Mouse (Mus musculus) naive thymus-derived CD4-positive, alpha-beta T cell, adult 2 months (primary cell): ENCODE measurements around the gene Inava.

Experiments used
- DNase-seq: peaks from one replicate; pipeline ENCODE4 v3.0.0-alpha.2; 2011; ENCODE audit warnings: low read depth

Inava gene

DNA sequence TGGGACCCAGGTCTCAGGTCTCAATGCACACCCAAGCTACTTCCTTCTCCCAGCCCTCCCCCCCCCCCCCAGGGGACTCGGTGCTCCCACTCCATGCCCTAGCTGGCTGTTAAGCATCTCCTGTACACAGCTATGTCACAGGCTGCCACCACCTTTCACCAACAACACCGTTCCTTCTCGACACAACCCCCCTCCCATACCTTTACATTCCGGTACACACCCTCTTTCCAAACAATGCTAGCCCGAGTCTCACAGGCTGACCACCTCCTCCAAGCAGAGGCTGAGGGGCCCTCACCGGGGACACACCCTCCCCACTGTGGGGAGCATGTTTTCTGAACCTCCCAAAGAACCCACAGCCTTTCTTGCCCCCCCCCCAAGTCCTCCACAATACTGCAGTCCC is 2.5 kb downstream of the Inava start:
- DNase-seq: no peak

DNA sequence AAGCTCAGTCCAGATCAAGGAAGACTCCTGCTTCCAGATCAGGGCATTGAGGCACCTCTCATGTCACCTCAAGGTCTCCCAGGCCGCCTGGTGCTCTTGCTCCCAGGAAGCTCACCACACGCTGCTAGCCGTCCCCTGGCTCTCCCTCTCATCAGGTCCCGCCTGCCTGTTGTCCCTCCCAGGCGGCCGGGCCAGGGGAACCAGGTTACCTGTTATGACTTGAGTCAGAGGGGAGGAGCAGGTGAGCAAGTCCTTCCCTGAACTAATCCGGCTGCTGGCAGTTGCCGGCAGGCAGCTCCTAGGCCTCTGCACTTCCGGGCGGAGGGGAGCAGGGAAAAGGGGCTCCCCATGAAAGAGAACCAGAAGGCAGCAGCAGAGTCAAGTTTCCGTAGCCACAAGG is 3.9 kb downstream of the Inava start:
- no peak for DNase-seq

DNA sequence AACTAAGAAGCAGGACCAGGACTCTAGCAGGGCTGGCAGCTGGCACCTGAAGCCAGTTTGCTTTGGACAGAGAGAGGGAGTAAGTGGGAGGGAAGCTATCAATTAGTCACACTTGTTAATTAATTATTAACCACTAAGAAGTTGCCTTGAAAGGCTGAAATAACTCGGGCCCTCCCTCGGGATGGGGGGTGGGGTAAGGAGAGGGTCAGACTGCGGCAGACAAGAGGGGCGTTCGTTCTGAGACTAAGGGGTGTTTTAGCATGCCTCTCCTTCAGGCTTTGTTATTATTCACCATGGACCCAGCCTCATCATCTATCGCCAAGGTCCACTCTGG is 5.1 kb downstream of the Inava start:
- DNase-seq: no peak

DNA sequence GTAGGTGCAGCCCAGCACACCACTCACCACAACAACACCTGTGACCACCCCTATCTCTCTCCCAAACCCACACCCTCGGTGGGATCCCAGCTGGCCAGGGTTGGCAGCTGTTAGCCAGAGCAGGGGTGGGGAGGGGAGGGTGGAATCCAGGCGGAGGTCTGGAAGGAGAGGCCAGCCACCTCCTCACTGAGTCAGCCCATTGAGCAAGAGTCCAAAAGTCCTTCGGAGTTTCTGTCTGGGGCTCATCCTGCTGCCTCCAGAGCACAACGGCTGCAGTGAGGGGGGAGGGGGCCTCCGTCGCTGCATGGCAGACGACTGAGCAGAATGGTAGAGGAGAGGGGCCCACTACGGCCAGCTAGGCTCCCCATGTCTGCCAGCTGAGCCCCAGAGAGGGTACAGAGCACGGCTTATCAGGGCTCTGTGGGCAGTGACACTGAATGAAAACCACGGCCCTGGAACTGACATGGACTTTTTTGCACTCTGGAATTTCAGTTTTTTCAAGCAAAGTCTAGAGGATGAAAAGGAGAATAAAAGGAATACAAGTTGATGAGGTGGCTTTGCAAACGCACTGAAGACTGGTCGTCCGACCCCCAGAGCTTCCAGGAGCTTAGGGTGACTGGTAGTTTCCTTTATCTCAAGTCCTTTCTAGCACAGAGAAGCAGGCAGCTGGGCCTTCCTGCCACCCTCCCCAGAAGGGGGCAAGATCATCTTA is 5.6 kb downstream of the Inava start:
- no peak for DNase-seq

DNA sequence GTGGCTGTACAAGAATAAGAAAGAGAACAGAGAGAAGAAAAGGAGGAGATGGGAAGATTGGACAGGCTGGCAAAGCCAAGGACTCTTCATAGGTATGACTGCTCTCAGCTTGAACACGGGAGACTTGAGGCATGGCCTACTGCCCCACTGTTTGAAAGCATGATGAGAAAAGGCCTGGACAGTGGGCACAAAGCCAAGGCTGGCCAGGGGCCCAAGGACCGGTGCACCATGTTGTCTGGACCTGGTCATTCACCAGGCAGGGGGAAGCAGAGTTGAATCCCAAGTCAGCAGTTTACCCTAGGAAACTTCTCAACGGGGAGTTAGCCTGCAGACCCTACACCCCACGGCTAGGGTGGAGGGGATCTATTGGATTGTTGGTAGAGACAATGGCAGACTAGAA is 6.2 kb downstream of the Inava start:
- no peak for DNase-seq

DNA sequence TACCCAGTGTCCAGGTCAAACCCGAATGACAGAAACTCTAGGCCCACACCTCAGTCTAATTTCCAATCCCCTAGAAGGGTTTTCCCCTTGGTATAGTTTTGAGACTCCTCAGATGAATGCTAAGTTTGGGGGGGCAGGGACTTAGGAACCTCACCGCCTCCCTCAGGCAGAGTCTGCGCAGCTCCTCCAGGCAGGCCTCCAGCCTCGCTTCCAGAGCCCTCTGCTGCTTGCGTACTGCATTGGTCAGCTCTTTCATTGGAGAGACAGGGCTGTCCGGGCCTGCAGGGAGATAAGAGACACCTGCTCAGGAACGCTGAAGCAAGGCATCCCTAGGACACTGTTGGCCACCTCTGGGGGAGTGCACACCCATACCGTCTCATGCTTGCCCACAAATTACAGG is 7.4 kb downstream of the Inava start:
- no peak for DNase-seq

DNA sequence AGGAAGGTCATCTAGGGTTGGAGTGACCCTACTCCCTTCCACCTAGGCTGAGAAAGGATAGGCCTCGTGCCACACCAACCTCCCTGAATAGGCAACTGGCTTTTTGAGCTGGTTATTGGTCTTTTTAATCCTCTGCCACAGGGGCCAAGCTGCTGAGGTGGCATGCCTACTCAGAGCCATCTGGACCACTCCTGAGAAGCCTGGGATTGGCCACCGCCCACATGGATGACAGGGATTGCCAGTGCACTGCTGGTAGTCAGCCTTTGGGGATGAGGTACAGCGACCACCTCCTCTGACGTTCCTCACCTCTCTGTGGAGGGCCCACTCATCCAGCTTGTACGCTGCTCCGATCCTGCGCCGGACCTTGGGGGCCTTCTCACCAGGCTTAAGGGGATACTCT is 8.2 kb downstream of the Inava start:
- no peak for DNase-seq

DNA sequence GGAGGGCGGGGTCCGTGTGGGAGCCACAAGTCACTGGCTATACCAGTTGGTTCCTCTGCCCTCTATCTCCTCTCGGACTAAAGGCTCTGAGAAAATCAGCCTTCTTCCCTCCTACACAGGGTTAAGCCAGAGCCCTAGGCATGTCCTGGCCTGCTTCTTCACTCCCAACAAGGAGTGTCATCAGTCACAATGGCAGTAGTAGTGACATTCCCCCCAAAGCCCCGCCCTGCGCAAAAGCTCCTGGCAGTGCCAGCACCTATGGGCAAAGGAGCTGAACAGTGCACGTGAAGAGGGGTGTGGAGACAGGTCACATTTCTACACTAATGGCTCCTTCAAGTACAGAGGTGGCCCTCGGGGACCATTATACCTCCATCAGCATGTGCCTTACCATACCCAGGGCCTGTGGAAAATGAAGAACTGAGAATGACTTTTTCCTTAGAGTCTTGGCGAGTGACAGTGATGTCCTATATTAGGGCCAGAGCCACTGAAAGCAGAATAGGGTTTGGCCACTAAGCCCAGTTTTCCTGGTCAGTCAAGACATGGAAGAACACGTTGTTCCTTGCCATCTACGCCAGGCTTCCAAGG is 10.2 kb downstream of the Inava start:
- DNase-seq: no peak

DNA sequence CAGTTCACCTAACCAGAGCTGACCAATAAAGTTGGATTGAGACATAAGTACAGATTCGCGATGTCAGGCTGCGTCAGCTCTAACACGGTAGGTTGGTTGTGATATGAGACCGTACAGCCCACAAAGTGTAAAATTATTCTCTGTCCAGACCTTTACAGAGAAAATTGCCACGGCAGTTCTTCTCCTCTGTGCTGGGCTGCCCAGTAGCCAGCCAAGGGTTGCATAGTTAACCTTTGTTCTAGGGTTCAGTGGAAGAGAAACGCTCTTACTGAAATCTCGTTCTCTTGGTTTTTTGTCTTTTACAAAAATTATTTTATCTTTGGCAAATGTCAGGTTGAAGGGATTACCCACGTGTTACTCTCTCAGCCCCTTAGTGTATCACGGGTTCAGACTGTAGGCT is 11.7 kb downstream of the Inava start:
- DNase-seq: no peak

DNA sequence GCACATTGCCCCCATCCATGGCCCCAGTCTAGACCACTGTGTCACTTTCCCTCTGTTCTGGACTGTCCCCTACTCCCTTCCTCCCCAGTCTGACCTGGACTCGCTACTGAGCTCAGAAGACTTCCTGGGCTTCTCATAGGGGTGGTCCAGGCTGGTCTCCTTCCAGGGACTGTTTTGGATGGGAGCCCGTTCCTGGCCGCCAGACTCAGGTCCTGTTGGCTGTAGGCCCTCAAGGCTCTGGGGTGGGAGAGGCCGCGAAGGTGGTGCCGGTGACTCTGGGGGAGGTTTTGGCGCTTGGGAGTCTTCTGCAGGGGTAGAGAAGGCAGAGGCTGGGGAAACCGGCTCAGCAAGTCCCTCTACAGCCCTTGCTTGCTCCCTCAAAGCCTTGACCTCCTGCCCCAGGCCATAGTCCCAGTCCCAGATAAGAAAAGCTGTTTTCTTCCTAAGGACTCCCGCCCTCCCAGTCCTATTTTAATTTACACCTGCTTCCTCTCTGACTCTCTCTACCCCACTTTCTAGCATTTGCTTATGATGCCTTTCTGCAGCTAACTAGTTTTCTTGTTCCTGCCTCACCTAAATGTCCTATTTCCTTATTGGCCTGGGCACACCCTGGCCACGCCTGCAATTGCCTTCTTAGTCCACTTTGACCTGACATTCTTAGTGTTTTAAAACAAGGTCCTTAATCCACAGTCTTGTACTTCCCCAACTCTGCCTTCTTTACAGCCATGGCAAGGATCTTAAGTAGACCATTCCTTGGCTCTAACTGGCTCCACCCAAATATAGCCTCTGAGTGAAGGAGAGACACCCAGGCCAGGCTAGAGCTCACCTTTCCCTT is 13.8 kb downstream of the Inava start:
- no peak for DNase-seq

DNA sequence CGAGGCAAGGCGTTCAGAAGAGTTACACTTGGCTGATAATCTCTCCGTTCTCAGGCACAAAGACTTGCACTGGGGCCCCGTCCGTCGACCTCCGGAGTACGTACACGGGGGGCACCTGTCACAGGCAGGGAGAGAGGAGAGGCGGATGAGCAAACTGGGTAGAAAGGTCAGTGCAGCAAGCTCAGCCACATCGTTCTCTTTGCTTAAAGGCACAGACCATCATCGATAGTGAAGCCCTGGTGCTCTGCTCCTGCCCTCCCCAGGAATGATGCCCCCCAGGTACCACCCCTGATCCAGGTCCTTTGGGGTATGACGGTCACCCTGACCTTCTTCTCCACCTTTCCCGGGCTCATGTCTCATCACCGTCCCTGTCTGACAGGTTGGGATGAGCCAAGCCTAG is 19.8 kb downstream of the Inava start:
- DNase-seq: no peak

DNA sequence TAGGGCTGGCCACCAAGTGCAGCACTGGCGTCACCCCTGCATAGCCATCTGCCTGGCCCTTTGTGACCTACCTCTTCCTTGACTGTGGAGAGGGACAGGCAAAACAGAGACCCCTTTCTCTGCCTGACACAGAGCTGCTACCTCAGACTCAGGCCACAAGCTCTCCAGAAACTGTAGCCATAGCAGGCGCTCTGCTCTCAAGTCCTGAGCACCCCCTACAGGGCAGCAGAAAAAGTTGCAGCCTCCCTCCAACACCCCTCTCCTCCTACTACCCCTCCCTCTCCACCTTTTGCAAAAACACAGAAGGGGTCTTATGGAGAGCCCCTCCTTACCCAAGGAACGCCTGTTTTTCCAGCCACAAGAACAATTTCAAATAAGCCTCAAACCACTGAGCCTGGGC is 21.3 kb downstream of the Inava start, which contains the start of gene Mroh3:
Mroh3 (minus strand) TSS at position 26 of the 400 bp plus-strand sequence.
- peak; percentile 67 for DNase-seq

DNA sequence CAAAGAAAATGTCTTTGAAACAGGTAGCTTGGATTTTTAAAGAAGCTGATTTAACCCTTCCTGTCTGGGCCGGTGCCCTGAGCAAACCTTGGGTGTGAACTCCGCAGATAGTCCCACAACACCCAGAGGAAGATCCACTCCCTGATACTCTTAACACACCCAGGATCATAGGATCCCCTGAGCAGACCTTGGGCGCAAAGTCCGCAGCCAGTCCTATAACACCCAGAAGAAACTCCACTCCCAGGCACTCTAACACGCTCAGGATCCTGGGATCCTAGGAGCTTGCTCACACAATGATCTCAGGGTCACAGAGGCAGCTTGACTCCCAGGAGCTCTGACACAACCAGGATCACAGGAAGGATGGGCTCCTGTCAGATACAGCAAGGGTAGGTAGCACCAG is 44.0 kb downstream of the Inava start:
- no peak for DNase-seq

DNA sequence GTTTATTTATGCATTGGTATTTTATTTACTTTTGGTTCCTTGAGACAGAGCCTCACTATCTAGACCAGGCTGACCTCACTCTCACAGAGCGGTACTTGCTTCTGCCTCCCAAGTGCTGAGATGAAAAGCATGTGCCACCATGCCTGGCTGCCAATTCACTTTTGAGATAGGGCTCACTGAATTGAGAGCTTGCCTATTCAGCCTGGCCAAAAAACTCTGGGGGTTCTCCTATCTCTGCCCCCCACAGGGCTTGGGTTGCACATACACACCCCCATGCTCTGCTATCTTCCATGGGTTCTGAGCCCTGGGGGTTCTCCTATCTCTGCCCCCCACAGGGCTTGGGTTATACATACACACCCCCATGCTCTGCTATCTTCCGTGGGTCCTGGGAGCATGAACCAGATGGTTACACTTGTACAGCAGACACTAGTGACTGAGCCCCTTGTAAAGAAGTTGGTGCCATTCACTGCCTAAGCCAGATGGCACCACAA is 54.5 kb downstream of the Inava start:
- peak; percentile 8 for DNase-seq

DNA sequence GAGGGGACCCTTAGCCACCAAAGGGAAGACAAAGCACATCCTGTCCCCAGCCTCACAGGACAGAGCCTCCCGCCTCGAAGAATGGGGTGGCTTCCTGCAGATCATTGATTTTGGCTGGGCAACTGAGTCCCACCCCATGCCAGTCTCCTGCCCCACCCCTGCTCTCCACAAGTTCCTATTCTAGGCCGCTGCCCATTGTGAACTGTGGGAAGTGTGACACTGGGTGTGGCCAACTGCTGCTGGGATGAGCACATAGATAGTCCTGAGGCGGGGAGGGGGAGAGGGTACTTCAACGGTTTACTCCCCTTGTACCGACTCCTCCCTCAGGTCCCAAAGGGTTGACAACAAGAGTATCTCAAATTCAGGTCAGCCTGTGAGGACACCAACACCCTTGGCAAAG is 55.3 kb downstream of the Inava start:
- DNase-seq: peak; percentile 8

DNA sequence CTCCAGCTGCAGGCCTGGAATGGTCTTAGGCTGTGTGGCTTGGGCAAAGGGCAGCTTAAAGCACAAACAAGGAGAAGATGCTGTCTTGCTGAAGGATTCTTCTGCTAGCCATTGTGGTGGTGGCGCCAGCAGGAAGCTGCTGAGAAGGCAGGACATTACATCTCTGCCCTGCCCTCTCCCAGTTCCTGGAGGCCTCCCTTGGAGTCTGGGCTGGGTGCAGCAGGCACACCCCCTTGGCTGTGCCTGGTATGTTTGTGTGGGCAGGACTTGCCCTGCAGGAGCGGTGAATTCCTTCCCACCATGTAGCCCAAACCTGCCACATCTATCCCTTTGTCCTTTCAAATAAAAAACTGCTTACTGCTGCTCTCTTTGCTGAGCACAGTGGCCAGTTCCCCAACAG is 57.0 kb downstream of the Inava start:
- DNase-seq: peak; percentile 12

DNA sequence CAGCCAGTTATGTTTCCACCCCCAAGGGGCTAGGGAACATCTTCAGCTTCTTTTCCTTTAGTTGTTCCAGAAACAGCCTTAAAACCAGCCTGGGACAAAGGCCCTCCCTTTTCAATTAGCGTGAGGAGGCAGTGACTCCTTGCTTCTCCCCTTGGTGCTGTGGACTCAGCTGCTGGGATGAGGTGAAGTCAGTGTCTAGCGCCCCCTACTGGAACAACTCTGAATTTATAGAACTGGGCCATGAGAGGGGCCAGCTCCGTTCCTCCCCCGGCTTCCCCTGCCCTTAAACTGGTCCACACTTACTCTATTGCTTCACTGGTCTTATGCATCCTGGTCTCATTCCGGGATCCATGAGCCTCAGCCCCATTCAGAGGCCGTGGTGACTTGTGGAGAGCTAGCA is 58.9 kb downstream of the Inava start:
- peak; percentile 82 for DNase-seq

DNA sequence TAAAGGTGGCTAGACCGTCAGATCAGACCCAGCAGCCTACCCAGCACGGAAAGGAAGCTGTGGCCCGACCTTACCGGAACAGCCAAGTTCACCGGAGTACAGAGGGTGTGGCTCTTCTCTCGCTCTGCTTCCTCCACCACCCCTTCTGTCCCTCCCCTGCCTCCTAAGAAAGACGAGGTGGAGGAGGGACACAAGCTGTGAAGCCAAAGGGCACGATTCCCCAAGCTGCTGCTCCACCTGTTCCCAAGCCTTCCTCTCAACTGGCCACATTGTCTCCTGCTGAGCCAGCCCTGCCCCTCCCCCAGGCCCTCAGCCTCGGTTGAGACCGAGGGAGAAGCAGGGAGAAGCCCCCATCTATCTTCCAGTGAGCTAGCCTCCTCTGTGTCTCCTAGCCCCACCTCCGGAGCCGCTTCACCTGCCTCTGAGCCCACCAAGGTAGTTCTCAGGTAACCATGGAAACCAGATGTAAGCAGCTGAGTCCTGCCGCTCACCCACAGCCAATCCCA is 59.9 kb downstream of the Inava start:
- DNase-seq: peak; percentile 72

DNA sequence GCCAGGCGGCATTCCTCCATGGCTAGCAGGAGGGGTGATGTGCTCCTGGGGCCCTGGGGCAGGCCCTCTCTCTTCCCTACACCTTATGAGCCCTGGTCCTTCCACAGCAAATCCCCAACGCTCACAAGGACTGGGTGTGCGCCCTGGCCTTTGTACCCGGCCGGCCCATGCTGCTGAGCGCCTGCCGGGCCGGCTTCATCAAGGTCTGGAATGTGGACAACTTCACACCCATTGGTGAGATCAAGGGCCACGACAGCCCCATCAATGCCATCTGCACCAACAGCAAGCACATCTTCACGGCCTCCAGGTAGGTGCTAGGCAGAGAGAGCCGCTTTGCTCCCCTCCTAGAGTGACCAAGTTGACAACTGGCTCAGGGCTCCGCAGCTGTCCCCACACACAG is 61.4 kb downstream of the Inava start:
- DNase-seq: no peak

DNA sequence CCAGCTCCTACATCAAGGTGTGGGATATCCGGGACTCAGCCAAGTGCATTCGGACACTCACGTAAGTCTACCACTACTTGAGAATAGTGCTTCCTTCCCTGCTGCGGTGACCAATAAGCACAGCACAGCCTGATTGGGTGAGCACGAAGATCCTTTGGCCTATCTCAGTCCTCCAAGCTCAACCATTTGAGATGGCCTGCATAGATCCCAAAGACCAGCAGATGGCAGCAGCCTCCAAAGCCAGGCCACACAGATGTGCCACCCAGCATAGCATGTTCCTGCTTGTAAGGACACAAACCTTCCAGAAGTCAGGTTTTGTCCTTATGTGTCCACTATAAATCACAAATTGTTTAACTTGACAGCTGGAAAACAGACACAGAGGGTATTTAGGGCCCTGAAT is 64.0 kb downstream of the Inava start:
- peak; percentile 82 for DNase-seq

DNA sequence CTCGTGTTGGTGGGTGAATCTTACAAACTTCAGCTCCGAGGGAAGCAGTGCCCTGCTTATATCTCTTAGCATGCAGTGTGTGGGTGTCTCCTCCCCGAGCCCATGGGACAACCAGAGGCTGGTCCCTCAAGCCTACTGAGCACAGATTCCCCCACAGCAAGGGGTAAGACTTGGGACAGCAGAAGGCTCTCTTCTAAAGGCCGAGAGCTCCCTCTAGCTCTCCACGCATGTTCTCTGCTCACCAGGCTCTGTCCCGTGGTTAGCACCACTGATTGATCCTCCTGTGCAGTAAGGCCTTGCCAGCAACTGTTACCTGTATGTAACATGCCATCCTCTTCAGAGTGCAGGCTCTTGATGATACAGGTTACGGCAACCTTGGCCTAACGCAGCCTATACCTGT is 66.4 kb downstream of the Inava start:
- DNase-seq: no peak

DNA sequence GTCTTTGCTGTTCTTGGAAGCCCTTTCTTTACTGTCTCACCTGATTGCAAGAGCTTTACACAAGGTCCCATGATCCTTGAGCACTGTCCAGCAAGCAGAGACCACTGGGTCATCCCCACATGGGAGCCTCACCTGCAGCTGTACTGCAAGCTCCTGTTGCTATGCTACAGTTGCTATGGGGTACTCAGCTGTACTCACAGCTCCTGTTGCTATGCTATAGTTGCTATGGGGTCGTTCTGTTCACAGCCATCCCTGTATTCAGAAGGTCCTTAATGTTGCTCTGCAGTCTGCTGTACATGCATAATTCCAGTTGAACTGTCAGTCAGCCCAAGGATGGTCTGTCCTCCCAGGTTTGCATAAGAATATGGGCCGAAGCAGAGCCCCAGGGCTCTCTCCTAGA is 68.6 kb downstream of the Inava start:
- no peak for DNase-seq
